Mouse (Mus musculus): ENCODE data around the gene Socs3.

The Socs3 gene

GRCm38 (mm10) chr11:117969945-117970872 lies at the start of gene Socs3:
TSS of gene Socs3 (minus strand) at chr11:117970047.
- peak; percentile 85 for DNase-seq (ENCODE audit: low read depth, low spot score)

- no peak for DNase-seq (ENCODE audit: low read depth, low spot score)
Measured at GRCm38 (mm10) chr11:118018328-118018727, 48.5 kb upstream of the Socs3 start.

- DNase-seq (ENCODE audit: low read depth, low spot score): no peak
Measured at GRCm38 (mm10) chr11:118015381-118016145, 45.7 kb upstream of the Socs3 start.

- no peak for DNase-seq (ENCODE audit: low read depth, low spot score)
Measured at GRCm38 (mm10) chr11:118014391-118014995, 44.6 kb upstream of the Socs3 start.

- no peak for DNase-seq (ENCODE audit: low read depth, low spot score)
Measured at GRCm38 (mm10) chr11:118013339-118013738, 43.5 kb upstream of the Socs3 start.

GRCm38 (mm10) chr11:118012595-118012994 lies 42.7 kb upstream of the Socs3 start:
- DNase-seq (ENCODE audit: low read depth, low spot score): no peak

GRCm38 (mm10) chr11:118009865-118010571 lies 40.2 kb upstream of the Socs3 start:
- DNase-seq (ENCODE audit: low read depth, low spot score): no peak

- DNase-seq (ENCODE audit: low read depth, low spot score): no peak
Measured at GRCm38 (mm10) chr11:118008843-118009242, 39.0 kb upstream of the Socs3 start.

GRCm38 (mm10) chr11:118008144-118008805 lies 38.4 kb upstream of the Socs3 start:
- DNase-seq (ENCODE audit: low read depth, low spot score): no peak

- DNase-seq (ENCODE audit: low read depth, low spot score): no peak
Measured at GRCm38 (mm10) chr11:118007460-118008143, 37.8 kb upstream of the Socs3 start.

GRCm38 (mm10) chr11:118004217-118004616 lies 34.4 kb upstream of the Socs3 start:
- DNase-seq (ENCODE audit: low read depth, low spot score): no peak

GRCm38 (mm10) chr11:118003718-118004117 lies 33.9 kb upstream of the Socs3 start:
- DNase-seq (ENCODE audit: low read depth, low spot score): no peak

GRCm38 (mm10) chr11:118003176-118003575 lies 33.3 kb upstream of the Socs3 start:
- no peak for DNase-seq (ENCODE audit: low read depth, low spot score)

GRCm38 (mm10) chr11:118000565-118001215 lies 30.8 kb upstream of the Socs3 start:
- no peak for DNase-seq (ENCODE audit: low read depth, low spot score)

GRCm38 (mm10) chr11:118000083-118000482 lies 30.2 kb upstream of the Socs3 start:
- DNase-seq (ENCODE audit: low read depth, low spot score): no peak

- no peak for DNase-seq (ENCODE audit: low read depth, low spot score)
Measured at GRCm38 (mm10) chr11:117999260-117999934, 29.6 kb upstream of the Socs3 start.

GRCm38 (mm10) chr11:117998356-117998755 lies 28.5 kb upstream of the Socs3 start:
- no peak for DNase-seq (ENCODE audit: low read depth, low spot score)

GRCm38 (mm10) chr11:117997085-117997484 lies 27.2 kb upstream of the Socs3 start:
- DNase-seq (ENCODE audit: low read depth, low spot score): no peak

- DNase-seq (ENCODE audit: low read depth, low spot score): no peak
Measured at GRCm38 (mm10) chr11:117996066-117996465, 26.2 kb upstream of the Socs3 start.
